Mouse (Mus musculus) testis, adult 2 months (tissue): ENCODE data around the gene Supt3.

ENCODE experiments used
- CTCF ChIP-seq: fragments of 200-500 bp; IDR thresholded peaks from 2 replicates; pipeline ENCODE4 v1.5.1; 2012; ENCODE audit warnings: low read depth, mild to moderate bottlenecking, inconsistent platforms, low read length, moderate library complexity; ENCODE audit not compliant: control insufficient read depth, insufficient read depth, insufficient replicate concordance
- POLR2A ChIP-seq: fragments of 200-500 bp; IDR thresholded peaks from 2 replicates; pipeline ENCODE4 v1.6.1; 2012; ENCODE audit warnings: low read depth, mild to moderate bottlenecking, inconsistent platforms, low read length, moderate library complexity; ENCODE audit not compliant: control insufficient read depth

DNA sequence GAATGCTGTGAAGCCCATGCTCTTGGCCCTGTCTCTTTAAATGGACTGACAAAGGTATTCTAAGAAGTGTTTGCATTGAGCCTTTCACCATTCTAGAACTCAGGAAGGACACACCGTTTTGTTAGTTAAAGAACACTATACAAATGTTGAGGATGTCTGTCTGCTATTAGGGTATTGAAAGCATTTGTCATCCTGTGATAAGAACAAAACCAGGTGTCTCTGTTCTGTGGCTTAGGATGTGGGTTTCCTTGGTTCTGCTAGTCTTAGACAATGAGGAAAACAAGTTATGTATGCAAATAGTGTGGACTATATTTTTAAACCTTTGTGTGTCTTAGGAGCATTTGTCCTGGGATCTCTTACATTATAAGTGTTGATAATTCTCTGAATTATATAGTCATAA lies 116.6 kb downstream of the Supt3 start:
- no peak for TF ChIP-seq POLR2A
- no peak for TF ChIP-seq CTCF
